Mouse (Mus musculus) frontal cortex, postnatal 14 days (tissue): Measurements from ENCODE around the gene Hapln3.

Experiments used
- DNase-seq, 2 experiments: peaks; one replicate each; pipeline ENCODE4 v3.0.0; 2022; ENCODE audit warnings: low spot score in 2 of 2

The Hapln3 gene

GRCm38 (mm10) chr7:79130843-79131444 lies at the start of gene Hapln3:
Hapln3 (minus strand) TSS chr7:79131018.
- no peak for DNase-seq

GRCm38 (mm10) chr7:79173800-79174199 lies 43.0 kb upstream of the Hapln3 start:
- DNase-seq, result no peak

GRCm38 (mm10) chr7:79171782-79172181 lies 41.0 kb upstream of the Hapln3 start:
- no peak for DNase-seq

- no peak for DNase-seq
These were observed 36.3 kb upstream of the Hapln3 start for GRCm38 (mm10) chr7:79167006-79167562.

GRCm38 (mm10) chr7:79159406-79159805 lies 28.6 kb upstream of the Hapln3 start:
- DNase-seq, result no peak

- no peak for DNase-seq
These were observed 18.7 kb upstream of the Hapln3 start for GRCm38 (mm10) chr7:79149522-79149921.

GRCm38 (mm10) chr7:79148711-79149266 lies 18.0 kb upstream of the Hapln3 start, which contains the start of gene Mfge8:
Mfge8 (minus strand) TSS chr7:79149060.
- peak; percentile 49 to 59 for DNase-seq

- no peak for DNase-seq
These were observed 17.3 kb upstream of the Hapln3 start for GRCm38 (mm10) chr7:79147931-79148653.

- no peak for DNase-seq
These were observed 16.4 kb upstream of the Hapln3 start for GRCm38 (mm10) chr7:79147011-79147837.

GRCm38 (mm10) chr7:79140897-79141296 lies 10.1 kb upstream of the Hapln3 start:
- DNase-seq, result peak; percentile 46 to 79

- no peak for DNase-seq
These were observed 9.2 kb upstream of the Hapln3 start for GRCm38 (mm10) chr7:79139891-79140591.

- DNase-seq, result no peak
These were observed 8.6 kb upstream of the Hapln3 start for GRCm38 (mm10) chr7:79139328-79139824.

- no peak for DNase-seq
These were observed 2.6 kb upstream of the Hapln3 start for GRCm38 (mm10) chr7:79133391-79133790.

GRCm38 (mm10) chr7:79130385-79130784 lies 433 bp downstream of the Hapln3 start:
- DNase-seq, result no peak

- no peak for DNase-seq
These were observed 935 bp downstream of the Hapln3 start for GRCm38 (mm10) chr7:79129883-79130282.

GRCm38 (mm10) chr7:79123465-79123864 lies 7.4 kb downstream of the Hapln3 start:
- DNase-seq, result peak in 1 of 2 experiments; percentile 35

- no peak for DNase-seq
These were observed 17.0 kb downstream of the Hapln3 start for GRCm38 (mm10) chr7:79113848-79114247.

GRCm38 (mm10) chr7:79096492-79096891 lies 34.3 kb downstream of the Hapln3 start:
- no peak for DNase-seq

GRCm38 (mm10) chr7:79089111-79089510 lies 41.7 kb downstream of the Hapln3 start:
- no peak for DNase-seq

- DNase-seq, result peak; percentile 28 to 63
These were observed 50.0 kb downstream of the Hapln3 start for GRCm38 (mm10) chr7:79080572-79081399.
